Comparison of ENCODE assay signal across 9 mouse cellular contexts in genomic region chr9:115881137-115881536, GRCm38 (mm10). TPM values are rescaled to one million over a fixed set of nuclear protein-coding genes. Genes with fewer than 3 reads are reported as not detected.
DNase-seq lines count a peak whose midpoint lies in the region; ATAC-seq and TF ChIP-seq lines count a peak whose summit lies in the region.
"Had no signal": no experiment of that assay in that cellular context is flagged by ENCODE, and none has a peak within 500 bp of the region (broad histone marks: within the 10 kb centered on the region; RNA-seq: fewer than 3 reads in every experiment).

No protein-coding gene starts in this region.

- TF ChIP-seq EP300 in liver, postnatal 0 days (IDR thresholded peaks at IDR 0.05; ENCODE audit: low read depth) = no peak

- H3K4me3 ChIP-seq in intestine, postnatal 0 days (ENCODE audit: low read depth, low read length) = no peak overlapping the region
- no peak overlapping the region for H3K4me3 ChIP-seq in intestine, embryonic 15.5 days (replicated peaks)
- no peak overlapping the region for H3K4me3 ChIP-seq in liver, postnatal 0 days (ENCODE audit: low read depth, low read length)
- H3K4me3 ChIP-seq: limb, embryonic 15.5 days had no signal

- 83% methylated on average over 3 of the region's 3 CpGs for WGBS in intestine, postnatal 0 days
- 77% methylated on average over 3 of the region's 3 CpGs for WGBS in intestine, embryonic 15.5 days
- 66% methylated on average over 3 of the region's 3 CpGs for WGBS in liver, postnatal 0 days (ENCODE audit: insufficient replicate concordance)

- no peaks in the 10 kb centered on the region for H3K27me3 ChIP-seq in intestine, postnatal 0 days (replicated peaks; ENCODE audit: control insufficient read depth, insufficient read depth, low read length)
- H3K27me3 ChIP-seq in intestine, embryonic 15.5 days (replicated peaks) = no peaks in the 10 kb centered on the region
- H3K27me3 ChIP-seq in liver, postnatal 0 days (ENCODE audit: insufficient read depth, low read length) = no peaks in the 10 kb centered on the region
- H3K27me3 ChIP-seq: limb, embryonic 15.5 days had no signal

- no peaks in the 10 kb centered on the region for H3K4me1 ChIP-seq in intestine, postnatal 0 days (replicated peaks; ENCODE audit: control insufficient read depth, insufficient read depth, low read length)
- no peaks in the 10 kb centered on the region for H3K4me1 ChIP-seq in intestine, embryonic 15.5 days (replicated peaks)
- H3K4me1 ChIP-seq in liver, postnatal 0 days (ENCODE audit: insufficient read depth) = no peaks in the 10 kb centered on the region
- H3K4me1 ChIP-seq: limb, embryonic 15.5 days had no signal

- H3K9ac ChIP-seq in intestine, postnatal 0 days (ENCODE audit: low read depth, low read length) = no peak overlapping the region
- no peak overlapping the region for H3K9ac ChIP-seq in intestine, embryonic 15.5 days
- no peak overlapping the region for H3K9ac ChIP-seq in liver, postnatal 0 days (replicated peaks)
- H3K9ac ChIP-seq: limb, embryonic 15.5 days had no signal

- peak; percentile 65 to 68 for DNase-seq in B cell, adult 2 months
- DNase-seq in T-cell, adult 2 months (ENCODE audit: low spot score) = peak; percentile 27
- DNase-seq in liver, postnatal 0 days = peak; percentile 42
- no peak for DNase-seq in retina, embryonic 14.5 days (ENCODE audit: low spot score)
- no peak for DNase-seq in testis, postnatal 14 days (ENCODE audit: low spot score)

- no peaks in the 10 kb centered on the region for H3K9me3 ChIP-seq in intestine, postnatal 0 days (ENCODE audit: control insufficient read depth)
- H3K9me3 ChIP-seq in intestine, embryonic 15.5 days = no peaks in the 10 kb centered on the region
- no peaks in the 10 kb centered on the region for H3K9me3 ChIP-seq in liver, postnatal 0 days (ENCODE audit: low read length)
- H3K9me3 ChIP-seq: limb, embryonic 15.5 days had no signal

- H3K27ac ChIP-seq in intestine, postnatal 0 days (ENCODE audit: low read depth, low read length) = no peak overlapping the region
- H3K27ac ChIP-seq in intestine, embryonic 15.5 days = no peak overlapping the region
- H3K27ac ChIP-seq in liver, postnatal 0 days (ENCODE audit: low read depth) = no peak overlapping the region
- H3K27ac ChIP-seq: limb, embryonic 15.5 days had no signal

- ATAC-seq in intestine, postnatal 0 days = no peak
- ATAC-seq in intestine, embryonic 15.5 days = no peak
- ATAC-seq in liver, postnatal 0 days = no peak
- no peak for ATAC-seq in activated CD4-positive, CD25-positive, alpha-beta regulatory T cell, adult 4 months

- peak; percentile 64 for TF ChIP-seq CTCF in intestine, postnatal 0 days (IDR thresholded peaks at IDR 0.05; ENCODE audit: low read depth)
- peak; percentile 52 for TF ChIP-seq CTCF in liver, postnatal 0 days (IDR thresholded peaks at IDR 0.05; ENCODE audit: low read depth)

- no peaks in the 10 kb centered on the region for H3K36me3 ChIP-seq in intestine, postnatal 0 days (ENCODE audit: control insufficient read depth, insufficient read depth)
- no peaks in the 10 kb centered on the region for H3K36me3 ChIP-seq in intestine, embryonic 15.5 days
- H3K36me3 ChIP-seq in liver, postnatal 0 days (replicated peaks; ENCODE audit: insufficient read depth, low read length) = no peaks in the 10 kb centered on the region
- H3K36me3 ChIP-seq: limb, embryonic 15.5 days had no signal

- no peak overlapping the region for H3K4me2 ChIP-seq in intestine, postnatal 0 days (replicated peaks; ENCODE audit: low read depth)
- no peak overlapping the region for H3K4me2 ChIP-seq in intestine, embryonic 15.5 days (replicated peaks)
- no peak overlapping the region for H3K4me2 ChIP-seq in liver, postnatal 0 days (ENCODE audit: low read depth, low read length)
- H3K4me2 ChIP-seq: limb, embryonic 15.5 days had no signal

RNA-seq across cellular contexts. Expression of gene Gadl1, which starts 28.1 kb away (rescaled TPM):
- polyA plus RNA-seq in intestine, postnatal 0 days (2015; fragmentation: Nextera tagmentation; extraction: Ambion mirVana) = 0.30 and 0.39 TPM in 2 replicates
- 0.50 and 0.53 TPM in 2 replicates for polyA plus RNA-seq in intestine, embryonic 15.5 days (2015; fragmentation: Nextera tagmentation; extraction: Ambion mirVana)
- polyA plus RNA-seq in liver, postnatal 0 days (2015; fragmentation: Nextera tagmentation; extraction: Ambion mirVana) = 0.19 and 0.22 TPM in 2 replicates
- polyA plus RNA-seq in activated CD4-positive, CD25-positive, alpha-beta regulatory T cell, adult 4 months (2017; shearing (Covaris generic)) = under 1 TPM; 0.28 to 0.29 TPM

Comparison
In these comparisons a context has a peak if more than half of its experiments do, and no peak if none do; other contexts are left out.
1. DNase-seq: peak in B cell, adult 2 months (2 of 2), T-cell, adult 2 months (single experiment) and liver, postnatal 0 days (single experiment); none in retina, embryonic 14.5 days (single experiment) and testis, postnatal 14 days (single experiment).